Mouse (Mus musculus) embryo, embryonic 11 days (tissue): ENCODE measurements around the gene Lrrc2.
A peak's percentile ranks its signal among the peaks of the same experiment; 100 is the strongest.

Source experiments
- DNase-seq: peaks from one replicate; pipeline ENCODE4 v3.0.0-alpha.2; 2015

Lrrc2 gene

DNA sequence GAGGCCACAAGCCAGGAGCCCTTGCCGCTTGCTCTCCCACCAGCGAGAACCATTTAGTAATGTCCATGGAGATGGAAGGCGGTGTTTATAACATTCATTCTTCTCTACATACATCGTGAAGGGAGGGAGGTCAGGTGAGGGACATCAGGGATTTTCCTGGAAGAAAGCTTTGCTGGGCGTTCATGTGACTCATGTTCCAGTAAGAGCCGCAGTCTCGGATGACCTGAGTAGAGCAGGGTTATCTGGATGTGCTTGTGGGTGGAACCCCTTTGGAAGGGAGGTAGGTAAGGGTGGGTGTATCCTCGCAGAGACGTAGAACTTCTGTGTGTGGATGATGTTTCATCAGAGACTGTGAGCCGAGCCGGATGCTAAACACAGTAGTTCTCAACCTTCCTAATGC is at the start of gene Lrrc2:
Gene Lrrc2, plus strand, starts transcription at position 149 of the 400 bp plus-strand sequence.
- DNase-seq = no peak

DNA sequence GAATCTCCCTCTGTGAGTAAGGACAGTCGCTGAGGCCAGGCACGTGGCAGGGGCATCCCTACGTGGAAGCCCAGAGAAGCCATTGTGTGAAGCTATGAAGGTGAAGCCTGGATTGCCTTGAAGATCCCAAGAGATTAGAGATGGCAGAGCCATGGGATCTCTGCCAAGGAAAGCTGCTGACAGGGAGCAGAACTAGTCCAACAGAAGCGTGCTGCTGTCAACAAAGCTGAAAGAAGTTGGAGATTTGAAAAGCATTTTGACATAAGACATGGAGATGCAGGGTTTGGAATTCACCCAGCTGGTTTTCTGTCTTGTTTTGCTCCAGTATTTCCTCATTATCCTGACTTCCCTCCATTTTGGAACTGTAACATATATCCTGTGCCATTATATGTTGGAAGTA is 49.1 kb upstream of the Lrrc2 start:
- DNase-seq = no peak

DNA sequence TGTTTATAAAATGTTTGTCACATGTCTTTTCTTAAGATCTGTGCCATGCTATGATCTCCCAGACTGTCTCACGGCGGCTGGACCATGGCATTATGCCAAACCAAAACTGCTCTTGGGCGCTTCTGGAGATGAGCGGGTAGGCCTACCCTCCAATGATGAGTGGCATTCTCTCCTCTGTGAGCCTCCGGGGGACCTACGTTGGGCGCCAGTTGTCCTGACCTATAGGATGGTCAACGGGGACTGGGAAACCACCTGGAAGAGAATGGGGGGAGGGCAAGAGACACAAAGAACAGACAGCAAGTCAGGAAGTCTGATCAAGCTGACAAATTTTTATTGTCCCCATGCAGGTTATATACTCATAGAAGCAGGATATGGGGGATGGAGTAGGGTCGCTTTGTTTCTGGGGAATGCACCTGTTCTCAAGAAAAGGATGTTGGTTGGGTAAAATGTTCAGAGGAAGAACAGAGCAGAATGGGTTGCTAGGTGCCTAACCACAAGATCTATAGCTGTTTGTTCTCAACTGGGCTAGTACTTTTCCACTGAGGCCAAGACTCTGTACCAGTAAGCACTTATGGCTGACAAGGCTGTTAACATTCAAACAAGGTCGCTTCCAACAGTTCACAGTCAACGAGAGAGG is 44.0 kb upstream of the Lrrc2 start:
- no peak for DNase-seq

DNA sequence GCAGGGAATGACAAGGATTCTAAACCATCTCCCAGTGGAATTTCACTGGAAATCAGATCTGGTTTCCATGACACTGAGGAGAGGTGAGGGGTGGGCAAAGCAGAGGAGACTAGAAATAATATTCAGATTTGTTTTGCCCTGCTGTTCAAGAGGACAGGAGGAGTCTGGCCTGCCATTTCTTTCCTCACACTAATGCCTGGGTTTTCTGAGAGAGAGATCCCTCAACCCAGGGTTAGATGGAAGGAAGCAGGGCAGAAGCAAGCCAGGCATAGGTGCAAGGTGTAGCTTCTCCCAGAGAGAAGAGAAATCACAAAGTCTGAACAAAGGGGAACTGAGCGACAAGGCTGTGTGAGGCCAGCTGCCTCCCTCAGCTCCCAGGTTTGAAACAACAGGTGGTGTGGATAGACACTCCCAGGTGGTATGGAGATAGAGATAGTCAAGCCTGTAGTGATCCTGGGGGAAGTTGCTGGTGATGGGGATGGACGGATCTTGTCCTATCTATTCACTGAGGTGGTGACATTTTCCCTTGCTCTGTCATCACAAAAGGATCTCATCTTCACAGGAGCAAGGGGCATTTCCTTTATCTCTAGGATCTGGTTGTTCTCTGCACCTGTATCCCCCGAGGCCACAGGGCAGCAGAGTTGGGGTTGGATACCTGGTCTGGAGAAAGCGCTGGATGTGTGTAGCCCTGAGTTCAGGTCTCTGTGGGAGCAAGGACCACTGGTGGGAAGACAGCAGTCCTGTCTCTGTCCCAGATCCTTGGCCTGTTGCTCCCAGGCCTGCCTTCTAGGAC is 43.3 kb upstream of the Lrrc2 start:
- DNase-seq = no peak

DNA sequence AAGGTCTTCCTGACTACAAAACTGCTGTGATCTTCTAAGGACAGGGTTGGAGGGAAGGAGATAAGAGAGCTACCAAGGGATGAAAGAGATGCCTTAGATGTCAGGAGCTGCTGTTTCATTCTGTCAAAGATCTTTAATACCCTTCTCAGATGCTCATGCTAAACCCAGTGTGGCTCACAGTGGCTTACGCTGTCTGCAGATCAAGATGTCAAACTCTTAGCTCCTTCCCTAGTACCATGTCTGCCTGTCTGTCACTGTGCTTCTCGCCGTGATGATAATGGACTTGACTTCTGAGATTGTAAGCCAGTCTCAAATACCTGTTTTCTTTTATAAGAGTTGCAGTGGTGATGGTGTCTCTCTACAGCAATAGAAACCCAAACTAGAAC is 42.7 kb upstream of the Lrrc2 start:
- DNase-seq = no peak

DNA sequence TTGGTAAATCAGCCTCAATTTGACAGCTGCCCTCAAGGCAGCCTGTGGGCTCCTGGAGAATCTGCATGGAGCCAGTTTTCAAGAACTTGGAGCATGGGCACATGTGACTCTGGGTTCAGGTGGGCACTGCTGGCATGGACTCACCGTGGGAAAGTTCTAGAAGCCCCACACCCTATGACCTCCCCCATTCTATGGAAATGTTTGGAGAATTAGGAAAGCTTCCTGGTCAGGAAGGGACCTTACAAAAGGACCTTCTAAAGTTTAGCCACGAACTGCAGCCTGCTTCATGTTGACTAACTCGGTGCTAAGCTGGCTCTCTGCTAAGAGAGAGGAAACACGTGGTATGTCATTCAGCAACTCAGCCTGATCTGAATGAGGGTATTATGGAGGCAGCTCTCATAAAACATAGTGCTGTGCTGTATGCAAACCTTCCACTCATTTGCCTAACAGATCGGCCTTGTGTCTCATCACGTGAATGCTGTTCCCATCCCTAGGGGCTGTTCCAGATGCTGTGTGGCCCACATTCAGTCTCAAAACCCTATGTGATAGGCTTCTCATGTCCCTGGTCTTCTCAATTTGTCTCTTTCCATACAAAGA is 41.9 kb upstream of the Lrrc2 start:
- DNase-seq = no peak

DNA sequence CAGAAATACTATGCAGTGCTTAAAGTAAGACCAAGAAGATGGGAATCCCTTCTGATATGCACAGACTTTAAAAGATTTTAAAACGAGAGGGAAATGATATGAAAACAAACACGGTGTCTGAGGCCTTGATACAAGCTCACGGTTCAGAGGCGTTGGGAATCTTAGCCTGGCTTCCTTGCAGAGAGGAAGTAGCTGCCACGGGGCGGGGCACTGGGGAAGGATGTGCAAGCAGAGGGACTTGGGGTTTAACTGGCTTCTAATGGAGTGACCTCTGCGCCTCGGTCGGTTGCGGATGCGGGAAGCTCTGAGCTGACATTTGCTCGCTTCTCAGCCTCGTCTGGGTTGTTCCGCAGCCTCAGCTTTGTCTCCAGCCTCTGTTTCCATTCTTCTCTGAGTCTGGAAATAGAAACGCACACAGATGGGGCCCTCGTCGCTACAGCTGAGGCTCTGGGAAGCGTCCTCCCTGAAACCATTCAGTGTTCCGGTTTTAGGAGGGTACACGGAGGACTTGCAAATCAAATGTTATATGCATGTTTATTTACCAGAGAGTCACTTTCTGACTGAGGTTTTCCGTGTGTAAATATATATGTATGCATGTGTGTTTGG is 36.6 kb upstream of the Lrrc2 start:
- no peak for DNase-seq

DNA sequence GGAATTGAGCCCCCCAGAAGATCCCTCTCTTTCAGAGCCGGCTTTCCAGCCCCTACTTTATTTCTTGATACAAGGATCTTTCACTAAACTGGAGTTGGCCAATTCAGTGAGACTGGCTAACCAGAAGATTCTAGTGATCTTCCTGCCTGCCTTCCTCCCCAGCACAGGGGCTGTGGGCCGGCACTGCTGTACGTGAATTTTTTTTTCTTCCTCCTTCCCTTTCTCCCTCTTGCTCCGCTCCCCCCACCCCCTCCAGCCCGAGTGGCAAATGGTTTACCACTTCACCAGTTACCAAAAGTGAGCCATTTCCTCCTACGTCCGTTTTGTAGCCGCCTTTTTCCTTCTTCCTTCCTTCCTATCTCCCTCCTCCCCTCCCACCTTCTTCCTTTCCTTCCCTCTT is 35.9 kb upstream of the Lrrc2 start:
- no peak for DNase-seq

DNA sequence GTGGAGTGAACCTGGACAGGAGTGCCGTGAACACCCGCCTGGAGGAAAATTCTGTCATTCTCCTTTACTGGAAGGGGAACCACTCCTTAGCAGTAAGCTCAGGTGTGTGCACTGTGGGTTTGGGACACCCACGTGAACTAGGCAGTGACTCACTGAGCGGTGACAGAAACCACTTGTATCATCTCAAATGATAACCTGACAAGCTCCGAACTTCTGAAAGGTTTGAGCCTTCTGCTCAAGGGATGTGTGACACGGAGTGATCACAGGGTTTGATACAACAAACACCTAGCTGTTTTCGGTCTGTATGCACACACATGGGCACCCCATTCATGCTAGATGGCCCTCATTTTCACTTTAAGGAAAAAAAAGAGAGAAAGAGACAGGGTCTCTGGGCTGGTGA is 34.6 kb upstream of the Lrrc2 start, which contains the start of gene Fam240a:
Gene Fam240a, minus strand, starts transcription at position 76 of the 400 bp plus-strand sequence.
- no peak for DNase-seq

DNA sequence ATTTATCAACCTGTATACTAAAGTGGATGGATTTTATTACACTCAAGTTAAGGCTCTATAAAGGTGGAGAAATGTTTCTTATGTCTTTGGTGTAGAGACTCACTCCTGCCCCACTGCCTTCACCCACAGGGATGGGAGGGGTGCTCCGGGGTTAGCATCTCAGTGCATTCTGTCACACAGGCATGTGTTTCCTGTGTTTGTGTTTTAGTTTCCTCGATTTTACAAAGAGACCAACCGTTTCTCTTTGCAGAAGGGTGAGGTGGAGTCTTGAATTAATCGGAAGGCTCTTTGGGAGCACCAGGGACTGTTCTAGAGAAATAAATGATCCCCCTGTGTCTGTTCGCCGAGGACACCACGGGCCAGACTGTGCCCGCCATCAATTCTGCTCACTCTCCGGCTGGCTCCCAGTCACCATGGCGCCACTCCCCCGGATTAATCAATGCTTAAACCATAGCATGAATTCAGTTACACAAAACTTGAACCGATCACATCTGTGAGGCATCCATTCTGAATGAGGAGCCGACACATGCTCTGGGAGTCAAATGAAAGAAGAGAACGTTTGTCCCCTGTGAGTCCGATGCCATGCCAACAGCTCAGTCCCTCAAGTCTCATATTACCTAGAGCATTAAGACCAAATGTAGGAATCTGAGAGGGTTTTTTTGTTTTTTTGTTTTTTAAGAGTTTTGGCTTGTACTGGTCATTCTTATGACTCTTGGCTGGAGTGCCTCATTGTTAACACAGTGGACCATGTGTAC is 30.5 kb upstream of the Lrrc2 start:
- peak; percentile 16 for DNase-seq

DNA sequence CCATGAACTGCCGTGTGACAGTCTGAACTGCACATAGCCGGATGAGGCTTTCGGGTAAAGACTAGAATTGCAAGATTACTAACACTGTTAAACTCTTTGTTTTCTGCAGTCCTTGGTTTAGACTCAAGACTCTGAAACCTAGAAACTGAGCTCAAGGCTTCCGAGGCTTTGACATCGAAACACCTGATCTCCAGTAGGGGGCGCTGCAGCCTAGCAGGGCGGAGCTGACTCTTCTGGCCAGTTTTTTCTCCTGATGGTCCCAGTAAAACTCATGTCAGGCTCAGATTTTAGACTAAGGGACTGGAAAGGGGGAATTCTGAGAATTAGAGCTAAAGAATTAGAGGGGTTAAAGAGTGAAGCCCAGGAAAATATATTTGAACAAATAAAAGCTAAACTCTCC is 28.6 kb upstream of the Lrrc2 start:
- DNase-seq = peak; percentile 85

DNA sequence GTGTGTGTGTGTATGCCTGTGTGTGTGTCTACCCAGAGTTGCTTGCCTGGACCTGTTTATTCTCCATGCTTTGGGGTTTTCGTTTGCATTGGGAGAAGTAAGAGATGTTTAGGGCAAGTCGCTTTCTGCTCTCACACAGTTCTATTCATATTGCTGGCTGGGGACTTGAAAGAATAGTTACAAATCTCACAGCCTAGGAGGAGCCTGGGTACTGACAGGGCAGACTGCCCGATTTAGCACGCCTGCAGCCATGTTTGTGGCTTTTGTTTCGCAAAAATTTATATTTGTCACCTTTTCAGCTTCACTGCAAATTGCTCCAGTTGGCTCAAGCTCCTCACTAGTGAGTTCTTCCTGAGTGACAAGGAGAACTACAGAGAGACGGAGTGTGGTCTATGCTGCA is 19.8 kb upstream of the Lrrc2 start:
- no peak for DNase-seq

DNA sequence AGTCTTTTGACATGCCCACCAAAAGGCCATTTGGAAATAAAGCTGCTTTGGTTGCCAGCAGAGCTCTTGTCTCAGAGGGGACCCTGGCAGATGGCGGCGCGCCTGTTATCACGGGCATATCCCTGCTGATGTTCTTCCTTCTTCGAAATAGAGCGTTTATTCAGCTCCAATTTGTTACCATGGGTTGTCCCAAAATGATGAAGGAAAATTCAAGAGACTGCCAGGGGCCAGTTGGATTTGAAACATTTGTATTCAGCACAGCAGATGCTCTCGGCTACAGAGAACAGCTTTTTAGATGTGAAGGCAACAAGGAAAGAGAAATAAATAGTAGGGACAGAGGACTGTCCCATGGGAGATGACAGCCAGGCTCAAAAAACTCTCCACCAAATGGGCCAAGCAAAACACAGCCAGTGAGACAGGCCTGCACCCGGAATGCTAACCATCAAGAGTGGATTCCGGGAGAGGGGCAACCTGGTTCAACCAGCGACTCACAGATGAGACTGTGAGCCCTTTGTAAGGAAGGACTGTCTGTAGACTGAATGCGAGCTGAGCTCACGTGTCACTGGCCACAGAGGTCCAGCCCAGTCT is 17.4 kb upstream of the Lrrc2 start:
- no peak for DNase-seq

DNA sequence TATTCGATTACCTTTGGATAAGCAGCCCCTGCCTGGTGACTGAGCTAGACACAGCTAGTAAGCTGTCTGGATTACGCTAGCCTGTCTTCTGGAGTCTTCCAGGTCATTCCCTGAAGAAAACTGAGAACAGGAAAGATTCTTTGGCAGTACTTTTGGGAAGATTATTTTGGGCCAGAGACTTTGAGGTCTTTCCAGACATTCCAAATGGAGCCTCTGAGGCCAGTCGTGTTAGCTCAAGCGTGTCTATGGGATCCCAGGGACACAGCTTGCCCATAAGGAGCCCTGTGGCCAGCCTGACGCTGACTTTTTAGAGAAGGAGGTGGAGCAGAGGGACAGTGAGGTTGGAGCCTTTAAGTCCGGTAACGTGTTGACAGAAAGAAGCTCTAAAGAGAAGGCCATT is 15.4 kb upstream of the Lrrc2 start:
- DNase-seq = no peak

DNA sequence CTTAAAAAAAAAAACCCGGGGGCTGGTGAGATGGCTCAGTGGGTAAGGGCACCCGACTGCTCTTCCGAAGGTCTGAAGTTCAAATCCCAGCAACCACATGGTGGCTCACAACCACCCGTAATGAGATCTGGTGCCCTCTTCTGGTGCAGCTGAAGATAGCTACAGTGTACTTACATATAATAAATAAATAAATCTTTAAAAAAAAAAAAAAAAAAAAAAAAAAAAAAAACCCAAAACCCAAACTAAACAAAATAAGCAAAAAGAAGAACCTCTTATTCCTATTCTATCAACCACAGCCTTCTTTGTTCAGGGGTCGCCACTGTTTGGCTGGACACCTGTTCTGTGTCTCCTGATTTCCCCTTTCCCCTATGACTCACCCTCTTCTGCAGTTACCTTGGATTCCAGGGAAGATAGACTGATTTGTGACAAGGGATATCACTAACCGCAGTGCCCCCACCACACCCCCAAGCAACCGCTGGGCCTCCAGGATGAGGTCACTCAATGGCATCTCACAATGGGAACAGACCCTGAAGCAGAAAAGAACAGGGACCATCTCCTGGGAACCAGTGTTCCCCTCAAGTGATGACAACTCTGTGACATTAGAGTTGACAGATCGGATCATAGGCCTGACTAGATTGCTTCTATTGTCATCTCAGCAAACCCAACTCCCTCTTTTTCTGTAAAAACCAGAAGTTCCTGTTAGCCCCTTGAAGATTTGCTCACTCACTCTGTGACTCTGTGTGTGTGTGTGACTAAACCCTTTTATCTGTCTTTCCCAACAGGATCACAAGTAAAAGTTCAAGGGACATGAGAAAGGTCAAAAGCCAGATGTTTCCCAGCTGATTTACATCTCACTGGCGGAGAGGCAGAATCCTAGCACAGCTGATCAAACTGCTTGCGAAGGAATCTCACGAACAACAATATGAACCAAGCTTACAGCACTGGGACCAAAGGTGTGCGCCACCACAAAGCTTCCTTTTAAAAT is 13.5 kb upstream of the Lrrc2 start:
- peak; percentile 61 for DNase-seq

DNA sequence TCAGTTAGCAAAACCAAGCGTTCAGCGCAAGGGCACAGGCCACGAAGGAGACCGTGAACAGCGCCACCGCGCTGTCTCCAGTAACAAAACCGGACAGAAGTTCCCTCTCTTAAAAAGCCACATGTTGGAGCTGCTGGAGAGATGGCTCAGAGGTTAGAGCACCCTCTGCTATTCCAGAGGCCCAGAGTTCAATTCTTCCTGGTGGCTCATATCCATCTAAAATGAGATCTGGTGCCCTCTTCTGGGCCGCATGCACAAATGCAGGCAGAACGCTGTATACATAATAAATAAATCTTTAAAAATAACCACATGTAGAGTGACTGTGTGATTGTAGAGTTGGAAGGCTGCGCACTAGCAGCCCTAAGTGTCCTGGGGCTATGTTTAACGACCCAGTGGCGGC is 7.1 kb upstream of the Lrrc2 start:
- peak; percentile 54 for DNase-seq

DNA sequence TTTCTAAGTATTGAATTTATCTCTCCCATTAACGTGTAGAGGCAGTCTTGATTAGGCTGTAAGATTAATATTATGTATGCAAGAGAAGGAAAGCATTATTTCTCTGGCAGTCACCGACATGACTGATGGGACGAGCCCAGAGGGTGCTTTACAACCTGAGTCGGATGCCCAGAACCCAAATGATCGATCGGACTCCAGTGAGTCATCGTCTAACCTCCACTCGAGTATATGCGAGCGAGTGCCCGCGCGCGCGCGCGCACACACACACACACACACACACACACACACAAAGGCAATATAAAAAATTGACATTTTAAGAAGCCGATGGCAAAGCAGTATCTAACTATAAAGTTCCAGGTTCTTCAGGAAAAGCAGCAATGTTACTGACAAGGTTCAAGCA is 6.0 kb upstream of the Lrrc2 start:
- peak; percentile 39 for DNase-seq

DNA sequence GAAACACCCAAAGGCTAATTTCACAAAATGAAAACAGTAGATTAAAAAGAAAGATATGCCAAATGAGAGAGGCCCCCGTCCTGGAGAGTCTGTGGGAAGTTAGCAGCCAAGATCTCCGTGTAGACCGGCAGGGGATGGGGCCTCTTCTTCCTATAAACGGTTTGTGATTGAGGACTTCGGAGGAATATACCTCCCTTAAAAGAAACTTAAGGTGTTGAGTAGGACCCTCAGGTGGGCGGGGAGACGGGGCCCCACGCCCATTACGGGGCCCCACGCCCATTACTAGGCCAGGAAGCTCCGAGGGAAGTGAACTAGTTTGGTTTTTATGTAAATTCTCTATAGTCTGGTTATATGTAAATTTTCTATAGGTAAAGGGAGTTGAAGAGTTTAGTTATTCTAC is 5.4 kb upstream of the Lrrc2 start, which contains the start of gene Tdgf1:
Gene Tdgf1, minus strand, starts transcription at position 233 of the 400 bp plus-strand sequence.
- DNase-seq = no peak

DNA sequence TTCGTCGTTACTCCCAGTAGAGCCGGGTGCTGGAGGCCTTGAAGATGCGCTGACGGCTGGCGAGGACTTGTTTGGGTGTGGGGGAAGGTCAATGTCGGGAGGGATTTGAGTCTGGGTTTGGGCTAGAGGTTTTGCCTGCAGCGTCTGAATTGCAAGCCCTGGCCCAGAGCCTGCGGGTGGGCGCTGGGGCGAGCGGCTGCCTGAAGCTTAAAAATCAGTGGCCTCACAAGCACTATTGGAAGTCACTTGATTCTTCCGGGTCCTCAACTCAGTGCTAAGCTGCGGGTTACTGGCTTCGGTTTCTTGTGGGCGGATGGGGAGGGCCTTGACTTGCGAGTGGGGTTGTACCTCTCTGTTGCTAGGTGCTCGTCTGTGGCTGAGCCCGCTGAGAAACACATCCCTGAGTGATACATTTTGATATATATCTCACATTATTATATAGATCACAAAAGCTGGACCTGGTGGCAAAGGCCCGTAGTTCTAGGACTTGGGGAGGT is 4.7 kb upstream of the Lrrc2 start:
- peak; percentile 49 for DNase-seq

DNA sequence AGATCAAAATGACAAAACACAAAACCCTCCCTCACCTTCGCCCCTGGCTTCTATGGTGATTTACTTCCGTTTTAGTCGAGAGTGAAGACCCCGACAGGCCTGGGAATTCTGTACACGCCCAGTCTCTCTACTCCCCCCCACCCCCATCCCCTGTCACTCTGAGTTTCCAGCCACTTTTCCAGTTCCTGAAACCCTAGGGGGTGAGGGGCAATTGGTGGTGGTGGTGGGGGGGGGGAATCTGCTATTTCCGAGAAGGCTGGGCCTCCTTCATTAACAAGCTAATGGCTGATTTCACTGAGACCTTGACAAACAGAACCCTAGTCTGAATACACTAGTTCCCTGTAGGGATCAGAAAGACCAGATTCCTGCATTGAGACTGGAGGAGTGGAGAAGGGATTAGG is 4.1 kb upstream of the Lrrc2 start:
- DNase-seq = no peak

DNA sequence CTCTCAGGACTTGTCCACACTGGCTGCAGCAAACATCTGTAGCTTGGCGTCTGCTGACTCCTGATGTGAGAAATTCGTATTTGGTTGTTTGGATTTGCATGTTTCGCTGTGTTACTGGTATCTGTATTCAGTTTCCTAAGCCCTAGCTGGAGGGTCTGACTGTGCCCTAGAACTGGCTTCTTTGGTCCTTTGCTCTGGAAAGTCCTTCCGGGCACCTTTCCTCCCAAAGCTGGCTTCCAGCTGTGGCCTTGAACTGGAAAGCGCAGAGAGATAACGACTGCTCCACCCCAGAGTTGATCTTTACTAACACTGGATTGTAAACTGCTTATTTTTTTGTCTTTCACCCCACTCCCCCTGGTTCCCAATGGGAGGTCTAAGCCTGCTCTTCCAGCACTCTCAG is 3.4 kb upstream of the Lrrc2 start:
- DNase-seq = no peak
